Mouse (Mus musculus) midbrain, embryonic 14.5 days (tissue): ENCODE measurements around the gene B3gnt3. TPM values are rescaled to one million over a fixed set of nuclear protein-coding genes. Genes with fewer than 3 reads are reported as not detected.
A peak's percentile ranks its signal among the peaks of the same experiment; 100 is the strongest.

Experiments
- ATAC-seq: fragments of 200-750 bp; cut with Nextera tagmentation; 2 replicates; pipeline ENCODE4 v1.8.0; 2017; ENCODE audit warnings: moderate number of reproducible peaks, moderate library complexity; ENCODE audit not compliant: low FRiP score, low TSS enrichment
- DNase-seq: peaks from one replicate; pipeline ENCODE4 v3.0.0-alpha.2; 2015
- H3K27ac ChIP-seq: fragments of 300-500 bp; sonication (generic); replicated peaks from 2 replicates; pipeline ENCODE4 v1.5.1; 2014; ENCODE audit warnings: mild to moderate bottlenecking, low read depth, low read length, moderate library complexity
- H3K27me3 ChIP-seq: fragments of 300-500 bp; sonication (generic); 2 replicates; pipeline ENCODE4 v1.6.1; 2014; ENCODE audit warnings: low read length, control low read depth, mixed read lengths; ENCODE audit not compliant: control insufficient read depth, insufficient read depth
- H3K36me3 ChIP-seq: fragments of 300-500 bp; sonication (generic); 2 replicates; pipeline ENCODE4 v1.6.1; 2014; ENCODE audit warnings: low read length, control low read depth; ENCODE audit not compliant: control insufficient read depth, insufficient read depth
- H3K4me1 ChIP-seq: fragments of 300-500 bp; sonication (generic); 2 replicates; pipeline ENCODE4 v1.6.1; 2014; ENCODE audit warnings: mild to moderate bottlenecking, antibody characterized with exemption, low read length, control low read depth; ENCODE audit not compliant: control insufficient read depth, insufficient read depth
- H3K4me2 ChIP-seq: fragments of 300-500 bp; sonication (generic); 2 replicates; pipeline ENCODE4 v1.6.1; 2014; ENCODE audit warnings: mild to moderate bottlenecking, low read length, moderate library complexity
- H3K4me3 ChIP-seq: fragments of 300-500 bp; sonication (generic); replicated peaks from 2 replicates; pipeline ENCODE4 v1.5.1; 2014; ENCODE audit warnings: low read depth, low read length
- H3K9ac ChIP-seq: fragments of 300-500 bp; sonication (generic); replicated peaks from 2 replicates; pipeline ENCODE4 v1.6.1; 2014; ENCODE audit warnings: mild to moderate bottlenecking, low read length, moderate library complexity
- H3K9me3 ChIP-seq: fragments of 300-500 bp; sonication (generic); 2 replicates; pipeline ENCODE4 v1.6.1; 2016; ENCODE audit warnings: low read length, control low read depth, mixed read lengths; ENCODE audit not compliant: control insufficient read depth
- WGBS: fragments of 180-500 bp; shearing (Covaris S2); extraction: QIAGEN DNeasy Blood & Tissue Kit; methylation state at CpG from one replicate; pipeline ENCODE4 v1.1.7; 2014; 5-methylcytosine and 5-hydroxymethylcytosine counted together
- polyA plus RNA-seq: library from polyadenylated mRNA; unstranded; fragments of >200 nt; fragmentation: Nextera tagmentation; extraction: Ambion mirVana; gene quantifications from 2 replicates; pipeline ENCODE4 v1.2.1, GENCODE M21; 2014

Gene B3gnt3
- polyA plus RNA-seq, 1 experiment from 2014 or later, result 0.20 TPM

GRCm38 (mm10) chr8:71687616-71688015 is 14.0 kb downstream of the B3gnt3 start:
- H3K9me3 ChIP-seq, result no peaks in the 10 kb centered on the region
- H3K4me1 ChIP-seq, result 0 out of 2 replicates have a peak, but pooled peaks cover 14% of the 10 kb centered on the region
- no peak overlapping the region for H3K4me2 ChIP-seq
- no peak overlapping the region for H3K4me3 ChIP-seq
- H3K9ac ChIP-seq, result no peak overlapping the region
- H3K27ac ChIP-seq, result no peak overlapping the region
- peaks cover 100% of the 10 kb centered on the region for H3K27me3 ChIP-seq
- no peak for DNase-seq
- no peaks in the 10 kb centered on the region for H3K36me3 ChIP-seq
- WGBS, result under 1% methylated on average over 8 of the region's 8 CpGs
- ATAC-seq, result no peak

GRCm38 (mm10) chr8:71686143-71686734 is 15.3 kb downstream of the B3gnt3 start:
- H3K4me1 ChIP-seq, result 0 out of 2 replicates have a peak, but pooled peaks cover 14% of the 10 kb centered on the region
- H3K9ac ChIP-seq, result peak overlapping the region; percentile 47; the same call in 1 of the 2 replicates
- ATAC-seq (peak; percentile 43), DNase-seq (peak; percentile 52)
- H3K4me3 ChIP-seq, result peak overlapping the region; percentile 39
- H3K27me3 ChIP-seq, result peaks cover 100% of the 10 kb centered on the region
- H3K9me3 ChIP-seq, result no peaks in the 10 kb centered on the region
- peak overlapping the region; percentile 65 for H3K4me2 ChIP-seq
- no peak overlapping the region for H3K27ac ChIP-seq
- 2% methylated on average over 23 of the region's 23 CpGs for WGBS
- H3K36me3 ChIP-seq, result no peaks in the 10 kb centered on the region

GRCm38 (mm10) chr8:71685573-71685972 is 16.0 kb downstream of the B3gnt3 start:
- peak; percentile 77 for DNase-seq
- H3K4me1 ChIP-seq, result 0 out of 2 replicates have a peak, but pooled peaks cover 14% of the 10 kb centered on the region
- H3K27ac ChIP-seq, result no peak overlapping the region
- H3K36me3 ChIP-seq, result no peaks in the 10 kb centered on the region
- ATAC-seq, result peak; percentile 21; the same call in 1 of the 2 replicates
- WGBS, result 1% methylated on average over 29 of the region's 29 CpGs
- peak overlapping the region; percentile 39 for H3K4me3 ChIP-seq
- H3K27me3 ChIP-seq, result peaks cover 100% of the 10 kb centered on the region
- H3K9ac ChIP-seq, result peak overlapping the region; percentile 47; the same call in 1 of the 2 replicates
- no peaks in the 10 kb centered on the region for H3K9me3 ChIP-seq
- H3K4me2 ChIP-seq, result peak overlapping the region; percentile 65

GRCm38 (mm10) chr8:71684701-71685100 is 16.9 kb downstream of the B3gnt3 start:
- Histone ChIP-seq H3K4me2 (no peak overlapping the region), H3K9me3 (no peaks in the 10 kb centered on the region), H3K27me3 (peaks cover 100% of the 10 kb centered on the region), H3K4me3 (no peak overlapping the region), H3K36me3 (no peaks in the 10 kb centered on the region), H3K9ac (no peak overlapping the region), H3K27ac (no peak overlapping the region), H3K4me1 (0 out of 2 replicates have a peak, but pooled peaks cover 14% of the 10 kb centered on the region)
- DNase-seq (no peak), ATAC-seq (no peak)
- 13% methylated on average over 10 of the region's 10 CpGs for WGBS

- no peak overlapping the region for H3K4me3 ChIP-seq
- H3K4me1 ChIP-seq, result 0 out of 2 replicates have a peak, but pooled peaks cover 16% of the 10 kb centered on the region
- no peak overlapping the region for H3K9ac ChIP-seq
- ATAC-seq, result no peak
- no peaks in the 10 kb centered on the region for H3K9me3 ChIP-seq
- no peak for DNase-seq
- H3K4me2 ChIP-seq, result no peak overlapping the region
- H3K36me3 ChIP-seq, result no peaks in the 10 kb centered on the region
- peaks cover 100% of the 10 kb centered on the region for H3K27me3 ChIP-seq
- no peak overlapping the region for H3K27ac ChIP-seq
- WGBS, result 55% methylated on average over 12 of the region's 12 CpGs
These were observed 18.8 kb downstream of the B3gnt3 start for GRCm38 (mm10) chr8:71682832-71683231.

- 2% methylated on average over 18 of the region's 18 CpGs for WGBS
- H3K36me3 ChIP-seq, result no peaks in the 10 kb centered on the region
- H3K9me3 ChIP-seq, result no peaks in the 10 kb centered on the region
- H3K9ac ChIP-seq, result no peak overlapping the region
- no peak overlapping the region for H3K4me3 ChIP-seq
- no peak overlapping the region for H3K4me2 ChIP-seq
- no peak for ATAC-seq
- peaks cover 93% of the 10 kb centered on the region for H3K27me3 ChIP-seq
- H3K4me1 ChIP-seq, result 0 out of 2 replicates have a peak, but pooled peaks cover 16% of the 10 kb centered on the region
- no peak overlapping the region for H3K27ac ChIP-seq
- DNase-seq, result no peak
These were observed 20.1 kb downstream of the B3gnt3 start for GRCm38 (mm10) chr8:71681369-71681915.

GRCm38 (mm10) chr8:71680471-71680870 is 21.1 kb downstream of the B3gnt3 start:
- no peak for ATAC-seq
- no peak for DNase-seq
- no peak overlapping the region for H3K4me2 ChIP-seq

GRCm38 (mm10) chr8:71679550-71680168 is 21.9 kb downstream of the B3gnt3 start:
- 0 out of 2 replicates have a peak, but pooled peaks have one; percentile 3 for ATAC-seq
- 2% methylated on average over 46 of the region's 46 CpGs for WGBS
- no peak overlapping the region for H3K27ac ChIP-seq
- peak overlapping the region; percentile 47 for H3K4me2 ChIP-seq
- no peak for DNase-seq
- H3K4me1 ChIP-seq, result 0 out of 2 replicates have a peak, but pooled peaks cover 4% of the 10 kb centered on the region
- no peaks in the 10 kb centered on the region for H3K36me3 ChIP-seq
- peaks cover 84% of the 10 kb centered on the region for H3K27me3 ChIP-seq
- peak overlapping the region; percentile 25 for H3K4me3 ChIP-seq
- H3K9me3 ChIP-seq, result no peaks in the 10 kb centered on the region
- peak overlapping the region; percentile 16; the same call in 1 of the 2 replicates for H3K9ac ChIP-seq

More at GRCm38 (mm10) chr8:71680471-71680870, 21.1 kb downstream of the B3gnt3 start:
- Histone ChIP-seq H3K27ac (no peak overlapping the region), H3K4me3 (no peak overlapping the region), H3K9me3 (no peaks in the 10 kb centered on the region), H3K36me3 (no peaks in the 10 kb centered on the region), H3K4me1 (0 out of 2 replicates have a peak, but pooled peaks cover 7% of the 10 kb centered on the region), H3K27me3 (peaks cover 87% of the 10 kb centered on the region), H3K9ac (no peak overlapping the region)
- WGBS, result 4% methylated on average over 21 of the region's 21 CpGs
